Mouse (Mus musculus) adrenal gland, postnatal 4 days (tissue): Measurements from ENCODE around the gene Lum. TPM values are rescaled to one million over a fixed set of nuclear protein-coding genes. Genes with fewer than 3 reads are reported as not detected.

ENCODE experiments used
- total RNA-seq, 2 experiments: library from RNA; stranded (reverse); gene quantifications; 2 replicates each; pipeline ENCODE4 v1.2.3; 2021

The Lum gene
- total RNA-seq, 2 experiments from 2014 or later: 49.9 to 55.2 TPM

Other genes starting within 250 kb of the Lum start
- 100 to 1,000 TPM; 254 to 314 TPM for gene Dcn, start 85.5 kb upstream of the Lum start, total RNA-seq
- gene Kera, start 41.8 kb downstream of the Lum start, total RNA-seq: 1 to 10 TPM in 1 of 2 experiments, under 1 TPM in 1; 0.78 to 4.7 TPM
- under 1 TPM; 0.56 to 0.95 TPM for gene Epyc, start 78.9 kb downstream of the Lum start, total RNA-seq
- gene Ccer1, start 127.9 kb downstream of the Lum start, total RNA-seq: not detected
- gene C030005K15Rik, start 161.6 kb downstream of the Lum start, total RNA-seq: not detected